8 mouse cellular contexts compared by ENCODE assay signal in genomic region chr3:59005996-59006730, GRCm38 (mm10). TPM values are rescaled to one million over a fixed set of nuclear protein-coding genes. Genes with fewer than 3 reads are reported as not detected.
A peak's percentile ranks its signal among the peaks of the same experiment; 100 is the strongest.
DNase-seq lines count a peak whose midpoint lies in the region; ATAC-seq and TF ChIP-seq lines count a peak whose summit lies in the region.

No protein-coding gene starts in this region.

- no peaks in the 10 kb centered on the region for H3K9me3 ChIP-seq in hindbrain, embryonic 15.5 days
- no peaks in the 10 kb centered on the region for H3K9me3 ChIP-seq in limb, embryonic 13.5 days
- H3K9me3 ChIP-seq in midbrain, postnatal 0 days (ENCODE audit: low read length), result no peaks in the 10 kb centered on the region

- H3K4me2 ChIP-seq in hindbrain, embryonic 15.5 days, result peak overlapping the region; percentile 83
- H3K4me2 ChIP-seq in limb, embryonic 13.5 days (replicated peaks), result peak overlapping the region; percentile 91
- peak overlapping the region; percentile 81 for H3K4me2 ChIP-seq in midbrain, postnatal 0 days (ENCODE audit: low read depth, low read length, poor library complexity, severe bottlenecking)

- TF ChIP-seq CTCF in cerebellum, adult 2 months (IDR thresholded peaks at IDR 0.05; ENCODE audit: borderline replicate concordance, insufficient read depth, low read depth, low read length), result no peak
- TF ChIP-seq CTCF in midbrain, postnatal 0 days (IDR thresholded peaks at IDR 0.05), result no peak

- H3K9ac ChIP-seq in hindbrain, embryonic 15.5 days, result peak overlapping the region; percentile 88
- peak overlapping the region; percentile 76 for H3K9ac ChIP-seq in limb, embryonic 13.5 days
- peak overlapping the region; percentile 79 for H3K9ac ChIP-seq in midbrain, postnatal 0 days (replicated peaks; ENCODE audit: low read length, poor library complexity, severe bottlenecking)

- ATAC-seq in hindbrain, embryonic 15.5 days (ENCODE audit: low FRiP score, low read depth), result peak; percentile 75
- peak; percentile 59 for ATAC-seq in limb, embryonic 13.5 days (ENCODE audit: low FRiP score, low read depth)
- peak; percentile 80 for ATAC-seq in midbrain, postnatal 0 days (ENCODE audit: low FRiP score)

- under 1% methylated on average over 83 of the region's 83 CpGs for WGBS in cerebellum, adult 2 months
- under 1% methylated on average over 68 of the region's 83 CpGs for WGBS in hindbrain, embryonic 15.5 days
- under 1% methylated on average over 64 of the region's 83 CpGs for WGBS in limb, embryonic 13.5 days
- under 1% methylated on average over 57 of the region's 83 CpGs for WGBS in midbrain, postnatal 0 days

- peaks cover 3% of the 10 kb centered on the region; the same call in 1 of the 2 replicates for H3K4me1 ChIP-seq in cerebellum, adult 2 months (ENCODE audit: control insufficient read depth, insufficient read depth, low read length)
- peaks cover 22% of the 10 kb centered on the region for H3K4me1 ChIP-seq in hindbrain, embryonic 15.5 days (replicated peaks)
- H3K4me1 ChIP-seq in limb, embryonic 13.5 days, result peaks cover 13% of the 10 kb centered on the region
- H3K4me1 ChIP-seq in midbrain, postnatal 0 days (ENCODE audit: insufficient read depth, low read length), result 0 out of 2 replicates have a peak, but pooled peaks cover 3% of the 10 kb centered on the region

- TF ChIP-seq POLR2A in cerebellum, adult 2 months (IDR thresholded peaks at IDR 0.05; ENCODE audit: borderline replicate concordance, insufficient read depth, low read length), result no peak

- H3K36me3 ChIP-seq in hindbrain, embryonic 15.5 days, result no peaks in the 10 kb centered on the region
- H3K36me3 ChIP-seq in limb, embryonic 13.5 days, result no peaks in the 10 kb centered on the region
- H3K36me3 ChIP-seq in midbrain, postnatal 0 days (ENCODE audit: insufficient read depth, low read length), result no peaks in the 10 kb centered on the region

- peak; percentile 69 for DNase-seq in embryo, embryonic 10.5 days (ENCODE audit: low spot score)
- DNase-seq in embryo, embryonic 10 days (ENCODE audit: low spot score), result no peak
- peak in 1 of 2 experiments; percentile 67 for DNase-seq in cerebellum, adult 2 months
- peak; percentile 49 to 69 for DNase-seq in frontal cortex, postnatal 10 days (ENCODE audit: low spot score in 2 of 2)
- peak; percentile 62 for DNase-seq in midbrain, postnatal 0 days (ENCODE audit: low spot score)
- peak; percentile 58 for DNase-seq in testis, postnatal 14 days (ENCODE audit: low spot score)

- H3K27ac ChIP-seq in cerebellum, adult 2 months (ENCODE audit: insufficient read depth, low read length), result peak overlapping the region; percentile 99
- peak overlapping the region; percentile 92 for H3K27ac ChIP-seq in hindbrain, embryonic 15.5 days (replicated peaks)
- peak overlapping the region; percentile 90 for H3K27ac ChIP-seq in limb, embryonic 13.5 days
- H3K27ac ChIP-seq in midbrain, postnatal 0 days (ENCODE audit: low read depth, low read length), result peak overlapping the region; percentile 88

- peak overlapping the region; percentile 59 for H3K4me3 ChIP-seq in cerebellum, adult 2 months (replicated peaks; ENCODE audit: insufficient read depth, low read depth, low read length)
- peak overlapping the region; percentile 67 for H3K4me3 ChIP-seq in hindbrain, embryonic 15.5 days
- H3K4me3 ChIP-seq in limb, embryonic 13.5 days, result peak overlapping the region; percentile 80
- H3K4me3 ChIP-seq in midbrain, postnatal 0 days (ENCODE audit: low read depth, low read length), result peak overlapping the region; percentile 64

- H3K27me3 ChIP-seq in cerebellum, adult 2 months (ENCODE audit: control insufficient read depth, insufficient read depth, low read length), result no peaks in the 10 kb centered on the region
- H3K27me3 ChIP-seq in hindbrain, embryonic 15.5 days, result no peaks in the 10 kb centered on the region
- H3K27me3 ChIP-seq in limb, embryonic 13.5 days, result peaks cover 33% of the 10 kb centered on the region
- H3K27me3 ChIP-seq in midbrain, postnatal 0 days (ENCODE audit: insufficient read depth, low read length), result no peaks in the 10 kb centered on the region

RNA-seq across cellular contexts. Expression of gene Med12l, which starts 0.5 kb away (rescaled TPM):
- 16.9 and 19.0 TPM in 2 replicates for polyA plus RNA-seq in cerebellum, adult 2 months (2012; rRNA removed)
- polyA plus RNA-seq in hindbrain, embryonic 15.5 days (2015; fragmentation: Nextera tagmentation; extraction: Ambion mirVana), result 4.2 and 5.3 TPM in 2 replicates
- 1.8 and 1.9 TPM in 2 replicates for polyA plus RNA-seq in limb, embryonic 13.5 days (2015; fragmentation: Nextera tagmentation; extraction: Ambion mirVana)
- total RNA-seq in midbrain, postnatal 0 days (2014; rRNA removed), result 23.0 and 25.8 TPM in 2 replicates
- 3.0 and 3.7 TPM in 2 replicates for polyA plus RNA-seq in midbrain, postnatal 0 days (2015; fragmentation: Nextera tagmentation; extraction: Ambion mirVana)
